Mouse (Mus musculus) R1 (cell line): ENCODE results near the gene Treml2.
A peak's percentile ranks its signal among the peaks of the same experiment; 100 is the strongest.

Experiments
- DNase-seq: peaks from one replicate; pipeline ENCODE4 v3.0.0-alpha.2; 2018; ENCODE audit warnings: low read depth, low spot score

Treml2 gene

GRCm38 (mm10) chr17:48350681-48351193, 51.4 kb downstream of the Treml2 start:
- peak; percentile 93 for DNase-seq

- DNase-seq: peak; percentile 88
Observed at GRCm38 (mm10) chr17:48352976-48353375, 53.7 kb downstream of the Treml2 start.

GRCm38 (mm10) chr17:48355822-48356221, 56.5 kb downstream of the Treml2 start:
- no peak for DNase-seq

GRCm38 (mm10) chr17:48357892-48358291, 58.6 kb downstream of the Treml2 start:
- DNase-seq: peak; percentile 21

GRCm38 (mm10) chr17:48359616-48360015, 60.3 kb downstream of the Treml2 start, which contains the start of gene Treml1:
TSS of gene Treml1 (plus strand) at chr17:48359916.
- DNase-seq: no peak

GRCm38 (mm10) chr17:48360462-48360861, 61.2 kb downstream of the Treml2 start:
- no peak for DNase-seq
